Mouse (Mus musculus): ENCODE measurements around the gene Sumo1. TPM values are rescaled to one million over a fixed set of nuclear protein-coding genes. Genes with fewer than 3 reads are reported as not detected.
"Not testable (repeated sequence)": the region's sequence is repeated elsewhere in the genome, so short reads cannot be mapped to it uniquely, and the experiment has no call there.

Sumo1 gene
- polyA plus RNA-seq, 1 experiment from 2014 or later = 307 TPM

GRCm38 (mm10) chr1:59646502-59646901 is 24.1 kb downstream of the Sumo1 start:
- not testable (repeated sequence) for H3K36me3 ChIP-seq (ENCODE audit: control insufficient read depth, insufficient read depth, low read length); ATAC-seq; H3K9ac ChIP-seq (ENCODE audit: low read depth, low read length); H3K27me3 ChIP-seq (replicated peaks; ENCODE audit: control insufficient read depth, insufficient read depth, low read length); H3K4me3 ChIP-seq (ENCODE audit: low read length); H3K27ac ChIP-seq (ENCODE audit: low read length); H3K9me3 ChIP-seq (ENCODE audit: control insufficient read depth, low read length); H3K4me2 ChIP-seq (ENCODE audit: low read depth, low read length); H3K4me1 ChIP-seq (ENCODE audit: control insufficient read depth, insufficient read depth, low read length)
- WGBS = 90% methylated on average over 2 of the region's 2 CpGs

- Histone ChIP-seq H3K9me3 (ENCODE audit: control insufficient read depth, low read length) (no peaks in the 10 kb centered on the region), H3K4me1 (ENCODE audit: control insufficient read depth, insufficient read depth, low read length) (no peaks in the 10 kb centered on the region), H3K27ac (ENCODE audit: low read length) (no peak overlapping the region), H3K9ac (ENCODE audit: low read depth, low read length) (no peak overlapping the region), H3K4me2 (ENCODE audit: low read depth, low read length) (no peak overlapping the region), H3K36me3 (ENCODE audit: control insufficient read depth, insufficient read depth, low read length) (peaks cover 2% of the 10 kb centered on the region; the same call in 1 of the 2 replicates), H3K27me3 (replicated peaks; ENCODE audit: control insufficient read depth, insufficient read depth, low read length) (no peaks in the 10 kb centered on the region), H3K4me3 (ENCODE audit: low read length) (no peak overlapping the region)
- WGBS = 44% methylated on average over 1 of the region's 1 CpGs
- ATAC-seq = no peak
These were observed 28.1 kb downstream of the Sumo1 start for GRCm38 (mm10) chr1:59642488-59642887.

- ATAC-seq = no peak
- WGBS = 84% methylated on average over 3 of the region's 3 CpGs
These were observed 32.3 kb downstream of the Sumo1 start for GRCm38 (mm10) chr1:59638371-59638770.

GRCm38 (mm10) chr1:59636349-59636748 is 34.3 kb downstream of the Sumo1 start:
- no peaks in the 10 kb centered on the region for H3K9me3 ChIP-seq (ENCODE audit: control insufficient read depth, low read length)
- H3K9ac ChIP-seq (ENCODE audit: low read depth, low read length) = no peak overlapping the region
- WGBS = 83% methylated on average over 1 of the region's 1 CpGs

More at GRCm38 (mm10) chr1:59638371-59638770, 32.3 kb downstream of the Sumo1 start:
- no peaks in the 10 kb centered on the region for H3K27me3 ChIP-seq (replicated peaks; ENCODE audit: control insufficient read depth, insufficient read depth, low read length)
- H3K4me2 ChIP-seq (ENCODE audit: low read depth, low read length) = no peak overlapping the region
- no peaks in the 10 kb centered on the region for H3K4me1 ChIP-seq (ENCODE audit: control insufficient read depth, insufficient read depth, low read length)
- no peak overlapping the region for H3K9ac ChIP-seq (ENCODE audit: low read depth, low read length)
- peaks cover 2% of the 10 kb centered on the region; the same call in 1 of the 2 replicates for H3K36me3 ChIP-seq (ENCODE audit: control insufficient read depth, insufficient read depth, low read length)
- no peak overlapping the region for H3K4me3 ChIP-seq (ENCODE audit: low read length)
- no peak overlapping the region for H3K27ac ChIP-seq (ENCODE audit: low read length)
- H3K9me3 ChIP-seq (ENCODE audit: control insufficient read depth, low read length) = no peaks in the 10 kb centered on the region

GRCm38 (mm10) chr1:59633056-59633455 is 37.6 kb downstream of the Sumo1 start:
- Histone ChIP-seq H3K4me3 (ENCODE audit: low read length) (no peak overlapping the region), H3K27ac (ENCODE audit: low read length) (no peak overlapping the region), H3K27me3 (replicated peaks; ENCODE audit: control insufficient read depth, insufficient read depth, low read length) (no peaks in the 10 kb centered on the region), H3K9me3 (ENCODE audit: control insufficient read depth, low read length) (no peaks in the 10 kb centered on the region), H3K36me3 (ENCODE audit: control insufficient read depth, insufficient read depth, low read length) (no peaks in the 10 kb centered on the region), H3K4me1 (ENCODE audit: control insufficient read depth, insufficient read depth, low read length) (no peaks in the 10 kb centered on the region), H3K9ac (ENCODE audit: low read depth, low read length) (no peak overlapping the region), H3K4me2 (ENCODE audit: low read depth, low read length) (no peak overlapping the region)
- 30% methylated on average over 6 of the region's 6 CpGs for WGBS
- no peak for ATAC-seq

More at GRCm38 (mm10) chr1:59636349-59636748, 34.3 kb downstream of the Sumo1 start:
- H3K36me3 ChIP-seq (ENCODE audit: control insufficient read depth, insufficient read depth, low read length) = no peaks in the 10 kb centered on the region
- H3K27ac ChIP-seq (ENCODE audit: low read length) = no peak overlapping the region
- H3K4me3 ChIP-seq (ENCODE audit: low read length) = no peak overlapping the region
- no peaks in the 10 kb centered on the region for H3K27me3 ChIP-seq (replicated peaks; ENCODE audit: control insufficient read depth, insufficient read depth, low read length)
- no peak overlapping the region for H3K4me2 ChIP-seq (ENCODE audit: low read depth, low read length)
- H3K4me1 ChIP-seq (ENCODE audit: control insufficient read depth, insufficient read depth, low read length) = no peaks in the 10 kb centered on the region
- no peak for ATAC-seq

GRCm38 (mm10) chr1:59631986-59632659 is 38.5 kb downstream of the Sumo1 start:
- Histone ChIP-seq H3K4me1 (ENCODE audit: control insufficient read depth, insufficient read depth, low read length) (no peaks in the 10 kb centered on the region), H3K4me2 (ENCODE audit: low read depth, low read length) (no peak overlapping the region), H3K36me3 (ENCODE audit: control insufficient read depth, insufficient read depth, low read length) (no peaks in the 10 kb centered on the region), H3K9me3 (ENCODE audit: control insufficient read depth, low read length) (no peaks in the 10 kb centered on the region), H3K4me3 (ENCODE audit: low read length) (no peak overlapping the region), H3K9ac (ENCODE audit: low read depth, low read length) (no peak overlapping the region), H3K27me3 (replicated peaks; ENCODE audit: control insufficient read depth, insufficient read depth, low read length) (no peaks in the 10 kb centered on the region), H3K27ac (ENCODE audit: low read length) (no peak overlapping the region)
- WGBS = 80% methylated on average over 5 of the region's 5 CpGs
- ATAC-seq = no peak

GRCm38 (mm10) chr1:59630356-59630755 is 40.3 kb downstream of the Sumo1 start:
- not testable (repeated sequence) for H3K4me3 ChIP-seq (ENCODE audit: low read length); ATAC-seq
- WGBS = 82% methylated on average over 6 of the region's 6 CpGs

GRCm38 (mm10) chr1:59629194-59629593 is 41.4 kb downstream of the Sumo1 start:
- Histone ChIP-seq H3K27ac (ENCODE audit: low read length) (no peak overlapping the region), H3K36me3 (ENCODE audit: control insufficient read depth, insufficient read depth, low read length) (no peaks in the 10 kb centered on the region), H3K27me3 (replicated peaks; ENCODE audit: control insufficient read depth, insufficient read depth, low read length) (no peaks in the 10 kb centered on the region), H3K9me3 (ENCODE audit: control insufficient read depth, low read length) (no peaks in the 10 kb centered on the region), H3K4me3 (ENCODE audit: low read length) (no peak overlapping the region), H3K9ac (ENCODE audit: low read depth, low read length) (no peak overlapping the region), H3K4me2 (ENCODE audit: low read depth, low read length) (no peak overlapping the region), H3K4me1 (ENCODE audit: control insufficient read depth, insufficient read depth, low read length) (no peaks in the 10 kb centered on the region)
- no peak for ATAC-seq
- WGBS = 45% methylated on average over 6 of the region's 6 CpGs

More at GRCm38 (mm10) chr1:59630356-59630755, 40.3 kb downstream of the Sumo1 start:
- not testable (repeated sequence) for H3K27ac ChIP-seq (ENCODE audit: low read length); H3K27me3 ChIP-seq (replicated peaks; ENCODE audit: control insufficient read depth, insufficient read depth, low read length); H3K9me3 ChIP-seq (ENCODE audit: control insufficient read depth, low read length); H3K9ac ChIP-seq (ENCODE audit: low read depth, low read length); H3K4me1 ChIP-seq (ENCODE audit: control insufficient read depth, insufficient read depth, low read length); H3K4me2 ChIP-seq (ENCODE audit: low read depth, low read length); H3K36me3 ChIP-seq (ENCODE audit: control insufficient read depth, insufficient read depth, low read length)

GRCm38 (mm10) chr1:59625410-59625809 is 45.2 kb downstream of the Sumo1 start:
- H3K36me3 ChIP-seq (ENCODE audit: control insufficient read depth, insufficient read depth, low read length) = no peaks in the 10 kb centered on the region
- no peak overlapping the region for H3K9ac ChIP-seq (ENCODE audit: low read depth, low read length)
- H3K27me3 ChIP-seq (replicated peaks; ENCODE audit: control insufficient read depth, insufficient read depth, low read length) = no peaks in the 10 kb centered on the region
- 90% methylated on average over 5 of the region's 5 CpGs for WGBS
- no peaks in the 10 kb centered on the region for H3K4me1 ChIP-seq (ENCODE audit: control insufficient read depth, insufficient read depth, low read length)
- H3K4me3 ChIP-seq (ENCODE audit: low read length) = no peak overlapping the region
- no peaks in the 10 kb centered on the region for H3K9me3 ChIP-seq (ENCODE audit: control insufficient read depth, low read length)
- ATAC-seq = no peak
- H3K27ac ChIP-seq (ENCODE audit: low read length) = no peak overlapping the region
- H3K4me2 ChIP-seq (ENCODE audit: low read depth, low read length) = no peak overlapping the region
